Mouse (Mus musculus): ENCODE results near the gene Ebna1bp2.

GRCm38 (mm10) chr4:118571441-118571840, 49.2 kb upstream of the Ebna1bp2 start:
- no peak for TF ChIP-seq CTCF (IDR thresholded peaks at IDR 0.05; ENCODE audit: insufficient read depth, low read length)
- no peak for TF ChIP-seq POLR2A (IDR thresholded peaks at IDR 0.05; ENCODE audit: borderline replicate concordance, extremely low read depth, low read depth, low read length)
